Mouse (Mus musculus) embryo, embryonic 11.5 days (tissue): ENCODE data around the gene Gm37419.

Experiments
- DNase-seq: peaks from one replicate; pipeline ENCODE4 v3.0.0-alpha.2; 2012; ENCODE audit warnings: low read depth, low spot score

Gene Gm37419

DNA sequence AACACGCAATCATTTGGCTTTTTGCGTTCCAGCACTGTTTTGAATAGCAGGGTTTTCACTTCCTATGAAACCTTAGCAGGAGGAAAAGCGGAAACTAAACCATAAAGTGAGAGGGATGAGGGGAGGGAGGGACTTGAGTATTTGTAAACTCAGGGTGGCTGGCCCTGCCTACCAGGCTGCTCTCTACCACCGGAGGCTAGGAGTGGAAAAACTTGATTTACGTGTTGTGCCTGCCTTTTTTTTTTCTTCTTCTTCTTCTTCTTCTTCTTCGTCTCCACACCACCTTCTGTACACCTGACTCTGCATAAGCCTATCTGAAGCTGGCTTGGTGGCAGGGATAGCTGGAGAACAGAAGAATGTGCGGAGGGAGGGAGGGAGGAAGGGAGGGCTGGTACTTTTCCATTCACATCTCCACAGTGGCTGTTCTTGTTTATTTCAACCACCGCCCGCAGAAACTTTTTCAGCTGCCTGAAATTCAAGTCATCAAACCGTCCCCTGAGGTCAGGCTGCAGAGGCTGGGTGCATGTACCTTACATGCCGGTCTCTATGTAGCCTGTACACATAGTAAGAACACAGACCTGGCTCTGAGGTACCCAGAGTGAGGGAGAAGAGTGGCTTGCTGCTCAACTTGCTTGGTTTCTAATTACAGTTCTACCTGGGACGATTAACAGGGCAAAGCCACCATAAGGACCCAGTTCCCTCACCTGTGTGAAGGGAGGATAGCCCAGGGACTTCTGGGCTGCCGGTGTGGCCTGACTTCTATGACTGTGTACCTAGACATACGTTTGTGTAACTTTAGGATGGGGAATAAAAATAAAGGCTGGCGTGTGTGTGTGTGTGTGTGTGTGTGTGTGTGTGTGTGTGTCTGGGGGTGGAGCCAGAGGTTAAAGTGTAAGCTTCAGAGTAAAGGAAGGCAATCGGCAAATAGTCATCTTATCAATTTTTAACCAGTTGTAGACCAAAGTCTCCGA is 5.4 kb downstream of the Gm37419 start:
- DNase-seq: no peak

DNA sequence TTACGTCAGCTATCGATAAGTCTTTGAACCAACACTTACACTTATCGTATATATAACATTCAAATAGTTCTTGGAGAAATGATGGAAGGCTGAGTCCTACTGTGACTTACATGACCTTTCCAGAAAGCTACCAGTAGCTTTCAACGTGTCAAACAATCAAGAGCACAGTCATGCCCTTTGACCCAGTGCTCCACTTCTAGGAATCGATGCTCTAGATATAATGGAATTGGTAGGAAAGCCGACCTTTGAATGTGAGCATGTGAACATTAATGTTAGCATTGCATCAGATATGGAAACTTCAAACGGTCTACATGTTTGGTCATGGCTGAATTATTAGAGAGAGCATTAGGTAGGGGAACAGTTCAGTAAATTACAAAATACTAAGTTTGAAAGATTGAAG is 8.1 kb downstream of the Gm37419 start:
- no peak for DNase-seq

DNA sequence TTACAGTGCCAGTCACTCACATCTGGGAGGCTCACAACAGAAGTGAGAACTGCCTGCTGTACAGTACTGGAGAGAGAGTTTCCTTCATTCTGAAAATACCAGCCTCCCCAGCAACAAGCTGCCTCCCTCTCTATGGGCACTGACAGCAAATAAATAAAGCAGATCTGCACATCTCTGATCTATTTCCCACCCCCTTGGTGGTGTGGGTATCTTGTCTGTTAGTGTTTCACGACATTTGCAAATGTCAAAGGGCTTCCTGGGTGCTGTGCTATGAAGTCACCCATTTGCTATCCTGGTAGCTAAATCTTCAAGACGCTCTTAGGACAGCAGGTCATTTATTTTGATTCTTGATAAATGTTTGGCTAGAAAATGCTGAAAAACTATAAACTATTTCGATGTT is 8.9 kb downstream of the Gm37419 start:
- DNase-seq: no peak

DNA sequence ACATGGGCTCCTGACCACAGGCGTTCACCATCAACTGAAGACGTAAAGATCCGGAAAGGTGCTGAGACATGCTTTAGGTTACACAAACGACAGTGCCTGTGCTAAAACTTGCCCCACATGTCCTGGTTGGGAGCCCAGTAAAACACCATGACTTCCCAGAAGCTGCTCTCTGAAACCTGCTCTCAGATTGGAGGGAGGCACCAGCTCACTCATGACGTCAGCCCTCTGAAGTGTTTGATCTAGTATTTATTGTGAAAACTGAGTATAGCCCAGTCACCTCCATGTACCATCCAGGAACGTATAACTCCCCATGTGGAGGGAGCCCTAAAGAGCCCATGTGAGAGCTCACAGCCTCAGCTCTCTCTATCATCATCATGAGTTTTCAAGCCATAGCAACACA is 9.6 kb downstream of the Gm37419 start:
- no peak for DNase-seq

DNA sequence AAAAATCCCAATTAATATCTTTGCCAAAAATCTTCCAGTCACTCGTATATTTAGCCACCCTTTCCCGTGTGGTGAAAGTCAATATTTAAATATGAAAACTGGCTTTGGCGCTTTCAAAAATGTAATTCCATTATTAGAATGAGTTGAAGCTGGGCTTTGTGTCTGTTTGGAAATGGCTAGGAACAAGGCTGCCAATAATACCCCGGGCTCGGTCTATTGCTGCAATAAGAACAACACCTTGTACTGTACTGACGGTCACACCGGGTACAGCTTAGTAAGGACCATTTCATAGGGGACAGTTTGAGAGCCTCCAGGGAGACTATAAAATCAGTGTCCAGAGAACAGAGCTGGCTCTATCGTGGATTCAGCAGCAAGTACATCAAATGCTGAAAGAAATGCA is 17.6 kb downstream of the Gm37419 start:
- no peak for DNase-seq

DNA sequence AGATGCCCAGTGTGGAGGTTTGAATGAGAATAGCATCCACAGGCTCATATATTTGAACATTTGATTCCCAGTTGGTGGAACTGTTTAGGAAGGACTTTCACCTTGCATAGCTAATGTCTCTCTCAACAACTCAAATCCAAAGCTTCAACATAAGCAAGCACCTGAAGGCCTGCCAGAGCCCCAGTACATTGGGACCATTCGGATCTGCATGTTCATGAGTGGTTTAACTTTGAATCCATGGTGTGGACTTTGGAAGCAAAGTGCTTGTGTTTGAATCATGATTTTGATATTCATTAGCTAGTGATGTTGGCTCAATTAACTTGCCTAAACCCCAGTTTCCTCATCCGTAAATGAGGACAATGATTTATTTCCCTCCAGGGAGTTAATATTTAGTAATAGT is 21.6 kb downstream of the Gm37419 start:
- DNase-seq: no peak

DNA sequence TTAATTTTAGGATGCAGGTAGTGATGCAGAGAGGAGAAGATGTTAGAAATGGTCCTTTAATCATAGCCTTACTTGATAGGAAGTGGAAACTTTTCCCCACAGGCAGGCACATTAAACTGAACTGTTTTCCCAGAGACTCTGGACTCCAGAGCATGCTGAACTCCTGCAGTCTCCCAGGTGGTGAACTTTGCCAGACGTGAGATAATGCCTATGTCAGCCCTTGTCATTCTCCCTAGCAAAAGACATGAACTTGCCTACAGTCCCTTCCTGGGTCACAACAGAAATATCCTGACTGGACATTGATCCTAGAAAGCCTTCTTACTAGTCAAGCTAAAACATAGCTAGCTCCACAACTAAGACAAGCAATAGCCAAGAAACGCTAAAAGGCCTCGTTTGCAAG is 23.0 kb downstream of the Gm37419 start:
- no peak for DNase-seq

DNA sequence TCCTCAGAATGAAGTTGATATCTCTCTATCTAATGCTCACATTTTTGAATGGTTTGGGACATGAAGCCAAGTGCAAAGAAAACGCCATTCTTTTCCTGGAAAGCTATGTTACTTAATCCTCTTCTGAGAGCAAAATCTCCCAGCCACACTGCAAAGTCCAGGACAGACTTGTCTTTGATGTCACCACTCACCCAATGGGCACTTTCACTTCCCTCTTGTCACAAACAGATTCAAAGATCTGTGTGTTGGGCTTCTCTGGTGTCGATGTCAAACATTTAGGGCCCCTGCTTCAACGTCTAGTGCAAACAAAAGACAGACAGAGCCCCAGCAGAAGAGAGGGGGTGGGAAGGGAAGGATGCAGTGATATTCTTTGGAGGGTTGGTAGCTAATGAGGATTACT is 23.8 kb downstream of the Gm37419 start:
- DNase-seq: no peak

DNA sequence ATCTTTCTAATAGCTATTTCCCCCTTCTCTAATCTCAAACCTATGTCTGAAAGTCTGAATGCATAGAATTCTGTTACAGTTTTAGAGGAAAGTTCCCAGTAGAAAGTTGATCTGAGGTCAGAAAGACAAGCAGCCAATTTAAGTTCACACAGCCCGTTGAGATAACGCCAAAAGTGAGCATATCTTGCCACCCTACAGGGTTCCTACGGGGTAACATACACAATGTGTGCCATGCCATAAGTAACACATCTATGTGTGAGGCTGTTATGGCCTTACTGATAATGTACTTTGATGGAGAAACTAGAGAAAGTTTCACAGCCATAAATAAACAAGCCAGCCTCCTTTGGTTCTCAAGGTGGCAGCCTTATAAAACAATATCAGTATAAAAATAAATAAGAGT is 26.1 kb downstream of the Gm37419 start:
- DNase-seq: no peak

DNA sequence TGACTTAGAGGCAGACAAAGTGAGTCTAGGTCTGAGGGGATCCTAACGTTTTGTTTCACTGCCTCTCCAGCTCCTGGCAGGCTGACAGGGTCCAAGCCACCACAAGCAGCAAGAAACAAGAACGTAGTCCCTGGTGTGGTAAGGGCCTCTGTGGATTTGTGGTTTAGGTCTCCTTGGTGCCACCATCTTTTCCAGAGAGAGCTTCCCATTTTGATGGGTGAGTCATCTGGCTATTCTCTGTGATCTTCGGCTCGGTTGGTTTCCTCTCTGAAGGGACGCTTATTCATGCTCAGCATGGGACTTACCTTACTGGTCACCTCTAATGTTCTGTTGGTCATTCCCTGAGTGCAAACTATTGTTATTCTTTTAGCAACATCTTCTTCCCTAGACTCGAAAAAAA is 28.0 kb downstream of the Gm37419 start:
- DNase-seq: no peak

DNA sequence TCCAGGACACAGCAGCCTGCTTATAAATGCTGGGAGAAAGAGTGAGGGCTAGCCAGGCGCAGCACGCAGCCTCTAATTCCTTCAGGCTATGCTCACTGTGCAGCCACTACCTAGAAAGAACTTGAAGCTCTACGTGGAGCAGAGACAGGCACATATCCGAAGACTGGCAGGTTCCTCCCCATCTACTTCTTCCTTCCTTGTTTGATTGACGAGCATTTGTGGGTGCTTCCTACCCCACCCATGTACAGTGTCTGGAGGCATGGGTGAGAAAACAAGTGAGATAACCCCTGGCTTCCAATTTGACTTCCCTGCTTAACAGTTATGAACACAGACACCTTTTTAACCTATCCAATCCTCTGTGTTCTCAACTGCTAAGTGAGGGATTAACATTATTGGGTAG is 28.5 kb downstream of the Gm37419 start:
- DNase-seq: no peak

DNA sequence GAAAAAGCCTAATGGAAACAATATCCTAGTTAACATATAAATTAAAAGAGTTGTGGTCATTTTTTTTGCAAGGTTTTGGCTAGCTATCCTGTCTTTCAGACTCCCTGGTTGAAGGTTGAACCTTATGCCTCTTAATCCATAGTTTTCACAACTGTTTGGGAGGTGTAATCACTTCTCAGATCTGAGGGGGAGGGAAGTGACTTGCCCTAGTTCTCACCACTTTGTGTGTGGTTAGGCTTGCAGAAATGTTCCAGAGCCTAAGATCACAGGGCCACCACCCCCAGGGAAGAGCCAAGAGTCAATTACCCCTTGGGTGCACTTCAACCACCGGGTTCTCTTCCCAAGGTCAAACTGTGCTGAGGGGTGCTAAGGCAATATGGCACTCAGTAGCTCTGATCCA is 33.4 kb downstream of the Gm37419 start:
- DNase-seq: no peak

DNA sequence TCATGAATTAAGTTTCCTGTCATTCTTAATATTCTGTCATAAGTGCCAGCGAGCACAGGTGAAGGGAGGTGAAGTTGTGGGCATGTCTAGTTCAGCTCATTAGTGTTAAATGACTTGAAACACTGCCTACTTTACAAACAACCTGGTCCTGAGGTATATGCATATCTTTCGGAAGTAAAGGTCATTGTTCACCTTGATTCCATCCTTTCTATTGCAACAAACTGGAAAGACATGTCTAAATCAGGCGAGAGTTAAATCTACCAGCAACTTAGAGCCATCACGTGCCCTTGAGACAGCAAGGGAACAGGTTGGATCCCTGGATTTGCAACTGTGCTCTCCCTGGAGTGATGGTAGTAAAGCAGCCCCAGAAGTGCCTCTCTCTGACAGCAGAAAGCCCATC is 34.3 kb downstream of the Gm37419 start:
- DNase-seq: no peak

DNA sequence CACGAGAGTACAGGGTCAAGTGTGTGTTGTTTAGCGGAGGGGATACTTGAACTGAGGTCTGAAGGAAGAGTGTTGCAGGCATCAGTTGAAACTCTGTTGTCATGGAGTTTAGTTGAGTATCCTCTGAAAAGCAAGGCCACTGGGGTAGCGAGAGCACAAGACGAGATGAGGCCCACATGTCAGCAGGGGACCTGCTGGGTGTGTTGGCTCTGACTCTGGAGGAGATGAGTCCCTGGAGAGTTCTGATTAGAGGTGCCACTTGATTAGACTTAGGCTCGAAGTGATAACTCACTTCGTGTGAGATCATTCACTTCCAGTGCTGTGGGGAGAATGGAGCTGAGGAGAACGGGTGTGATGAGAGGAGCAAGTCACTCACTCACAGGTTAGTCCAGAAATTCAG is 37.2 kb downstream of the Gm37419 start:
- DNase-seq: no peak

DNA sequence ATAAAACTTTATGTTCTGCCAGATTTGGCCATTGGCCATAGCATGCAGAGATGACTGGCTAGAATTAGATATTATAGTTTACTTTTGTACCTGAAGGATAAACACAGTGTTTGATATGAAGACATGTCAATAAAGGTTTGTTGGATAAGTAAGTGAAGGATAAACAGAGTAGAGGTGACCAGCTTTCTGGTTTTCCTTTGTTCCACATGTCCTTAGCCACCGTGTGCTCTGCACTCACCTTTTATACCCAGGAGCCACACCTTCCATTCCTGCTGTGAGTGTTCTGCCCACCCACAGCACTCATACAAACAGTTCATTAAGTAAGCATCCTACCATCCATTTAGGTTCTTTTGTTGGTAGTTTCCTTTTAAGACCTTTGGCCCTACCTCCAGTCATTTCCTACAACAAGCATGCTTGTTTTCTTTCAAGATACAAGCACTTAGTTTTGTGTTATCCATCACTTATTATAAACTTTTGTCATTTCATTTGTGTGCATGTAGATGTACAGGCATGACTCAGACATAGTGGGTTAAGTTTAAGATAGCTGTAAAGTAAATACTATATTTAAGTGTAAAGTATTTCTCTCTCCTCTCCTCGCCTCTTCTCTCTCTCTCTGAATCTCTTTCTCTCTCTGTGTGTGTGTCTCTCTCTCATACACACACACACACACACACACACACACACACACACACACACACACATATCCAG is 41.8 kb downstream of the Gm37419 start:
- DNase-seq: no peak

DNA sequence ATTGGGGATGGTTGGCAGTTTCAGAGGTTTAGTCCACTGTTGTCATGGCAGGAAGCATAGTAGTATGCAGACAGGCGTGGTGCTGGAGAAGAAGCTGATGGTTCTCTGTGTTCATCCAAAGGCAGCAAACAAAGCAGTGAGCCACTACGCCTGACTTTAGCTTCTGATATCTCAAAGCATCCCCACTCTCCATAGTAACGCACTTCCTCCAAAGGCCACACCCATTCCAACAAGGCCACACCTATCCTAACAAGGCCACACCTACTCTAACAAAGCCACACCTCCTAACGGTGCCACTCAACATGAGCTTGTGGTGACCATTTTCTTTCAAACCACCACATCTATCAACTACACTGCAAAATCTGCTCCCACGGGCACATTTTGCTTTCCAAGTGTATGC is 45.0 kb downstream of the Gm37419 start:
- DNase-seq: no peak

DNA sequence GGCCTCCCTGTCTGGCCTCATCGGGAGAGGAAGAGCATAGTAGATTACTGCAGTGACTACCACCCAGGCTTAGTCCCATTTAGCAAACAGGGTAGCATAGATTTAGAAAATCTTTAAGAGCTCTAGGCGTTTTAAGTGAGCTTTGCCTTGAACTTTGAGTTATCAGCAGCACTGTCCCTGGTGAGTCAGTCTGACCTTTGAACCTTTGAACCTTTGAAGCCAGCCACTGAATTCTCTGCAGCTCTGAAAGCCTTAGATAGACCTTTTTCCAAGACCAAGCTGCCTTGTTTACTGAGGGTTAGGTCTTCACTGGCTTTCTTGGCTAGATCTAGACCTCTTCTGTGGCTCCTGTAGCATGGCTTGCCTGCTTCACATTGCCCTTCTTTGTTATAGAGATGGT is 46.2 kb downstream of the Gm37419 start:
- DNase-seq: no peak

DNA sequence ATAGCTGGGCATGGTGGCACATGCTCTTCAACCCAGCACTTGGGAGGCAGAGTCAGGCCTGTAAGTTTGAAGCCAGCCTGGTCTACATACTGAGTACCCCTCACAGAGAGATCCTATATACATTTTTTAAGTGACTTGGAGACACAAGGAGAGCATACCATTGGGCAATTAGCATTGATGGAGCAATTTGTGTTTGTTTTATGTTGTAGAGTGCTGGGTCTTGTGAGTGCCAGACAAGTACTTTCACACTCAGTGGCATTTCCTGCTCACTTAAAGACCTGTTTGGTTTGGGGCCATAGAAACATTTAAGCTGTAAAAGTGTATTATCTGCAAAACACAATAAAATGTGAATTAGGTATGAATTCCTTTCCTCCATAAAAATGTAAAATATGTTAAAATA is 47.5 kb downstream of the Gm37419 start:
- DNase-seq: no peak

DNA sequence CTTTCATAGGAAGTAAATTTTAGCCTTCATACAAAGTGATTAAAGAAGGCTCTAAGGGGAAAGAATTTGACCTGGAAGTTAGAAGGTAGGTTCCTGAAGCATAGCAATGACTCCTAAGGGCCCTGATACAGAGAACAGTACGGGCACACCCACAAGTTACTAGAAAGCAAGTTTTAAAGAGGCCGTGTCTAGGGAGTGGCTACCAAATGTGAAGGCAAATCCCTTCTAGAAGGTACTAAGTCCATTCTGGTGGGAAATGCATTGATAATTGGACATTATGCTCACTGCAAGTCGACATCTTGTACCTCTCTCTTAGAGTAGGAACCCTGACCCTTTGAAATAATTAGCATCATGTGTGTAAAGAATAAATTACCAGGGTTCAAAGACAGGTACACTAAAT is 48.1 kb downstream of the Gm37419 start:
- no peak for DNase-seq
